Mouse (Mus musculus) kidney, embryonic 14.5 days (tissue): ENCODE data around the gene Fam213b. TPM values are rescaled to one million over a fixed set of nuclear protein-coding genes. Genes with fewer than 3 reads are reported as not detected.

Source experiments
- ATAC-seq: fragments of 200-750 bp; cut with Nextera tagmentation; 2 replicates; pipeline ENCODE4 v1.8.0; 2017; ENCODE audit warnings: moderate number of reproducible peaks, mild to moderate bottlenecking, moderate TSS enrichment, moderate library complexity; ENCODE audit not compliant: low FRiP score, low TSS enrichment
- H3K27ac ChIP-seq: fragments of 300-500 bp; sonication (generic); 2 replicates; pipeline ENCODE4 v1.5.1; 2014; ENCODE audit warnings: low read depth, mild to moderate bottlenecking, low read length, moderate library complexity, mixed read lengths
- H3K27me3 ChIP-seq: fragments of 300-500 bp; sonication (generic); 2 replicates; pipeline ENCODE4 v1.6.1; 2014; ENCODE audit warnings: mild to moderate bottlenecking, low read length; ENCODE audit not compliant: control insufficient read depth, insufficient read depth
- H3K36me3 ChIP-seq: fragments of 300-500 bp; sonication (generic); 2 replicates; pipeline ENCODE4 v1.6.1; 2014; ENCODE audit warnings: low read length, mixed read lengths; ENCODE audit not compliant: control insufficient read depth, insufficient read depth
- H3K4me1 ChIP-seq: fragments of 300-500 bp; sonication (generic); 2 replicates; pipeline ENCODE4 v1.6.1; 2014; ENCODE audit warnings: low read length, mixed read lengths; ENCODE audit not compliant: control insufficient read depth, insufficient read depth
- H3K4me2 ChIP-seq: fragments of 300-500 bp; sonication (generic); replicated peaks from 2 replicates; pipeline ENCODE4 v1.6.1; 2014; ENCODE audit warnings: low read depth, mild to moderate bottlenecking, low read length
- H3K4me3 ChIP-seq: fragments of 300-500 bp; sonication (generic); 2 replicates; pipeline ENCODE4 v1.5.1; 2014; ENCODE audit warnings: mild to moderate bottlenecking, low read length
- H3K9ac ChIP-seq: fragments of 300-500 bp; sonication (generic); 2 replicates; pipeline ENCODE4 v1.6.1; 2014; ENCODE audit warnings: low read depth, mild to moderate bottlenecking, low read length, moderate library complexity
- H3K9me3 ChIP-seq: fragments of 300-500 bp; sonication (generic); 2 replicates; pipeline ENCODE4 v1.6.1; 2016; ENCODE audit warnings: low read length; ENCODE audit not compliant: control insufficient read depth
- WGBS: fragments of 180-500 bp; shearing (Covaris S2); extraction: QIAGEN DNeasy Blood & Tissue Kit; methylation state at CpG from one replicate; pipeline ENCODE4 v1.1.7; 2014; 5-methylcytosine and 5-hydroxymethylcytosine counted together
- polyA plus RNA-seq: library from polyadenylated mRNA; unstranded; fragments of >200 nt; fragmentation: Nextera tagmentation; extraction: Ambion mirVana; gene quantifications from 2 replicates; pipeline ENCODE4 v1.2.1, GENCODE M21; 2014

The Fam213b gene
- polyA plus RNA-seq, 1 experiment from 2014 or later = 39.1 TPM

GRCm38 (mm10) chr4:154937746-154938145, 38.8 kb upstream of the Fam213b start:
- H3K36me3 ChIP-seq = no peaks in the 10 kb centered on the region
- 83% methylated on average over 1 of the region's 1 CpGs for WGBS
- ATAC-seq = no peak
- no peak overlapping the region for H3K4me3 ChIP-seq
- no peak overlapping the region for H3K27ac ChIP-seq
- H3K4me1 ChIP-seq = no peaks in the 10 kb centered on the region
- H3K4me2 ChIP-seq = no peak overlapping the region
- no peak overlapping the region for H3K9ac ChIP-seq
- no peaks in the 10 kb centered on the region for H3K27me3 ChIP-seq
- H3K9me3 ChIP-seq = no peaks in the 10 kb centered on the region

- H3K36me3 ChIP-seq = no peaks in the 10 kb centered on the region
- ATAC-seq = no peak
- no peaks in the 10 kb centered on the region for H3K9me3 ChIP-seq
- H3K4me2 ChIP-seq = no peak overlapping the region
- no peak overlapping the region for H3K4me3 ChIP-seq
- H3K27me3 ChIP-seq = no peaks in the 10 kb centered on the region
- H3K9ac ChIP-seq = no peak overlapping the region
- 62% methylated on average over 8 of the region's 8 CpGs for WGBS
- H3K27ac ChIP-seq = no peak overlapping the region
- no peaks in the 10 kb centered on the region for H3K4me1 ChIP-seq
These were observed 37.8 kb upstream of the Fam213b start for GRCm38 (mm10) chr4:154936542-154937255.

- no peaks in the 10 kb centered on the region for H3K27me3 ChIP-seq
- no peaks in the 10 kb centered on the region for H3K36me3 ChIP-seq
- WGBS = 75% methylated on average over 7 of the region's 7 CpGs
- no peak overlapping the region for H3K9ac ChIP-seq
- no peak overlapping the region for H3K4me3 ChIP-seq
- H3K27ac ChIP-seq = no peak overlapping the region
- no peak for ATAC-seq
- H3K4me1 ChIP-seq = no peaks in the 10 kb centered on the region
- H3K9me3 ChIP-seq = no peaks in the 10 kb centered on the region
- no peak overlapping the region for H3K4me2 ChIP-seq
These were observed 36.9 kb upstream of the Fam213b start for GRCm38 (mm10) chr4:154935788-154936187.

- Histone ChIP-seq H3K9ac (no peak overlapping the region), H3K9me3 (no peaks in the 10 kb centered on the region), H3K36me3 (no peaks in the 10 kb centered on the region), H3K4me1 (no peaks in the 10 kb centered on the region), H3K27ac (no peak overlapping the region), H3K4me2 (no peak overlapping the region), H3K4me3 (no peak overlapping the region), H3K27me3 (no peaks in the 10 kb centered on the region)
- WGBS = 86% methylated on average over 2 of the region's 2 CpGs
- no peak for ATAC-seq
These were observed 35.9 kb upstream of the Fam213b start for GRCm38 (mm10) chr4:154934800-154935199.

- Histone ChIP-seq H3K27ac (no peak overlapping the region), H3K27me3 (no peaks in the 10 kb centered on the region), H3K4me1 (peaks cover 3% of the 10 kb centered on the region; the same call in 1 of the 2 replicates), H3K9ac (no peak overlapping the region), H3K4me3 (no peak overlapping the region), H3K9me3 (no peaks in the 10 kb centered on the region), H3K36me3 (no peaks in the 10 kb centered on the region), H3K4me2 (no peak overlapping the region)
- peak; percentile 12; the same call in 1 of the 2 replicates for ATAC-seq
- 57% methylated on average over 13 of the region's 13 CpGs for WGBS
These were observed 34.5 kb upstream of the Fam213b start for GRCm38 (mm10) chr4:154933306-154933907.

GRCm38 (mm10) chr4:154929088-154929660, 30.2 kb upstream of the Fam213b start:
- Histone ChIP-seq H3K4me1 (peaks cover 9% of the 10 kb centered on the region; the same call in 1 of the 2 replicates), H3K9me3 (no peaks in the 10 kb centered on the region), H3K4me2 (no peak overlapping the region), H3K27ac (no peak overlapping the region), H3K36me3 (no peaks in the 10 kb centered on the region), H3K4me3 (no peak overlapping the region), H3K27me3 (no peaks in the 10 kb centered on the region), H3K9ac (no peak overlapping the region)
- WGBS = 60% methylated on average over 12 of the region's 12 CpGs
- ATAC-seq = no peak

GRCm38 (mm10) chr4:154928395-154929087, 29.6 kb upstream of the Fam213b start, which contains the start of gene Tnfrsf14:
Gene Tnfrsf14 (minus strand): TSS chr4:154928563.
- Histone ChIP-seq H3K4me3 (peak within 1 kb of the TSS; percentile 4; the same call in 1 of the 2 replicates), H3K4me1 (peaks cover 9% of the 10 kb centered on the region; the same call in 1 of the 2 replicates), H3K9me3 (no peaks in the 10 kb centered on the region), H3K36me3 (no peaks in the 10 kb centered on the region), H3K27me3 (no peaks in the 10 kb centered on the region), H3K9ac (no peak within 1 kb of the TSS), H3K27ac (no peak within 1 kb of the TSS; the same call in 1 of the 2 replicates), H3K4me2 (peak within 1 kb of the TSS; percentile 5; the same call in 1 of the 2 replicates)
- 40% methylated on average over 12 of the region's 12 CpGs for WGBS
- peak; percentile 21; the same call in 1 of the 2 replicates for ATAC-seq

GRCm38 (mm10) chr4:154927899-154928337, 29.0 kb upstream of the Fam213b start:
- Histone ChIP-seq H3K9ac (no peak overlapping the region), H3K4me3 (peak overlapping the region; percentile 4; the same call in 1 of the 2 replicates)
- WGBS = 36% methylated on average over 5 of the region's 5 CpGs

More at GRCm38 (mm10) chr4:154927899-154928337, 29.0 kb upstream of the Fam213b start:
- peak; percentile 43; the same call in 1 of the 2 replicates for ATAC-seq
- H3K27ac ChIP-seq = no peak overlapping the region; the same call in 1 of the 2 replicates
- no peaks in the 10 kb centered on the region for H3K36me3 ChIP-seq
- H3K4me2 ChIP-seq = peak overlapping the region; percentile 5; the same call in 1 of the 2 replicates
- H3K9me3 ChIP-seq = no peaks in the 10 kb centered on the region
- H3K27me3 ChIP-seq = no peaks in the 10 kb centered on the region
- H3K4me1 ChIP-seq = peaks cover 9% of the 10 kb centered on the region; the same call in 1 of the 2 replicates
